Mouse (Mus musculus) 416B (cell line): Measurements from ENCODE around the gene Foxp3.

Source experiments
- DNase-seq: peaks from one replicate; pipeline ENCODE4 v3.0.0; 2011; ENCODE audit warnings: low read depth

The Foxp3 gene

DNA sequence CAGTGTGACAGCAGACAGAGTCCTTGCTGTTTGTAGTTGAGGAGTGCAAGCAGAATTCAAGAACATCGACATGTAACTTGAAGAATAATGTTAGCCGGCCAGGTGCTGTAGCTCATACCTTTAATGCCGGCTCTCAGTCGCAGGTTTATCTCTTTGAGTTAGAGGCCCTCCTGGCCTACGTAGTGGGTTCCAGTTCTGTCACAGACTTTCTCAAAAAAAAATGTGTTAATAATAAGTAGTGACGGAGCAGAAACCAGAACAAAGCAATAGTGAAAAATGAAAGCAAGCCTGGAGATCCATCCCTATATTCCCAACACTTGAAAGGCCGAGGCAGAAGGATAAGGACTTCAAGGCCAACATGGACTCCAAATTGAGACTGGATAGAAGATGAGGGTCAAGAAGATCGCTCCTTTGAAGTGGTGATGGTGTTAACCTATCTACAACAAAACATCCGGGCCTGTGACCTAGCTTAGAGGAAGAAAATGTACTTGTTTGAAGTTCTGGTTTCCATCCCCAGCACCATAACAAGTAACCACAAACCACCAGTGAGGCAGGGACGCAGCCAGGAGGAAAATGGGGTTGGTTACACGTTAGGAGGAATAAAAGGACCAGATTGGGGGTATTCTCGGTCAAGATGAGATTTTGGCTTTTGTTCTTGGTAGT is 44.6 kb downstream of the Foxp3 start:
- peak; percentile 1 for DNase-seq

DNA sequence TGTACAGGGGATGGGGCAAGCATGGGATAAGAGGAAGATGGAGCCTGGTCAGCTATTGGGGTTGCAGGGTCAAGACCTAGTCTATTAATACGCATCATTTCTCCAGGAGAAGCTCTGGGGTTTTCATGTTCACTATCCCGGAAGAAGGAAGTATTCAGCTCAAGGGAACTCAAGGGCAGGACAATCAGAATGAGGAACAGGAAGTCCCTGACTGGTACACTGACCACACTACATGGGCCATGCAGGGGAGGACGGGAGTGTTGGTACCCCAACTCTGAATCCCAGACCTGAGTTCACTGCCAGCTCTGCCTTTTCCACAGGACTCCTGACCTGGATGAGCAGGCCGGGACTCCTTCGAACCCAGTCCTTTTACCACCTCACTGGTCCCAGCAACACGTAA is 59.1 kb downstream of the Foxp3 start:
- peak; percentile 6 for DNase-seq

DNA sequence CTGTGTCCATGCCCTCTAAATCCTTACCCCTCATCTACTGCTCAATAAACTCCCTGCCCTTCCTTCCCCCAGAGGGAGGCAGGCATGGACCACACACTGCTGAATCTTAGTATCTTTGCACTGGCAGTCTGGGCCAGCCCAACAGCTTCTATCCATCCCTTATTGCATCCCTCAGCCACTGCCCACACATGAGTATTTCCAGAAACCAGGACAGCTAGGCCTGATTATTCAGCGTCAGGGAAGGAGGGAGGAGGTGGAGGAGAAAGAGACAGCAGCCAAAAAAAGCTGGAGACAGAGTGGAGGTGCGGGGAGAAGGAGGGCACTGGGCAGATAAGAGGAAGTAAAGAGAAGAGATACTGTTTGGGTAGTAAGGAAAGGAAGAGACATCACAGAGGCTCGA is 61.7 kb downstream of the Foxp3 start:
- DNase-seq = no peak

DNA sequence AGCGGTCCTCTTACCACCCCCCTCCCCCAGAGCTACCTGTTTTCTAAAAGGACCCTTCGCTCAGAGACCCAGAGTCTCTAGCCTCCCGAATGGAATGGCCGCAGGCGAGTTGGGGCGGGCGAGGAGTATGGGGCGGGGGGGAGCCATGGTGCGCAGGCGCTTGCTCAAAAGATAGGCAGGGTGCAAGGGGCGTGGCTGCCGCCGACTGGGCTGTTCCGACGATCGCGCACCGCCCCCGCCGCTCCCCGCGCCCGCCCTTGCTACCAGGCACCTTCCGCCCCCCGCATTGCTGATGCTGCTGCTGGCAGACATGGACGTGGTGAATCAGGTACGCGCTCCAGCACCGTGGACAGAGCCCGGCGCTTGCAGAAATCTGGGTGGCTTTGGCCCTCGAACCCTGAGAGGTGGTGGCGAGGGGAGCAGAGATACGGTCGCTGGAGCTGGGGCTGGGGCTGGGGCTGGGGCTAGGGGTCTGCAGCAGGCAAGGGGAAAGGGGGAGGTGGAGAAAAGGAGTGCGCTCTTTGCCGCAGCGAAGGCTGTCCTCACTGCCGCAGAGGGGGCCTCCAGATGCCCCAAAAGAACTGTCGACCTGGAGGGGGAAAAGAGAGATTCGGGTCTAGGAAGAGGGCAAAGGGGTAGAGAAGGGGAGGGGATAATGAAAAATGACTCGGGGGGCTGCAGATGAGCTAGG is 65.1 kb downstream of the Foxp3 start, which contains the start of gene Syp:
Gene Syp, plus strand, starts transcription at position 71 of the 691 bp plus-strand sequence.
- DNase-seq = no peak

DNA sequence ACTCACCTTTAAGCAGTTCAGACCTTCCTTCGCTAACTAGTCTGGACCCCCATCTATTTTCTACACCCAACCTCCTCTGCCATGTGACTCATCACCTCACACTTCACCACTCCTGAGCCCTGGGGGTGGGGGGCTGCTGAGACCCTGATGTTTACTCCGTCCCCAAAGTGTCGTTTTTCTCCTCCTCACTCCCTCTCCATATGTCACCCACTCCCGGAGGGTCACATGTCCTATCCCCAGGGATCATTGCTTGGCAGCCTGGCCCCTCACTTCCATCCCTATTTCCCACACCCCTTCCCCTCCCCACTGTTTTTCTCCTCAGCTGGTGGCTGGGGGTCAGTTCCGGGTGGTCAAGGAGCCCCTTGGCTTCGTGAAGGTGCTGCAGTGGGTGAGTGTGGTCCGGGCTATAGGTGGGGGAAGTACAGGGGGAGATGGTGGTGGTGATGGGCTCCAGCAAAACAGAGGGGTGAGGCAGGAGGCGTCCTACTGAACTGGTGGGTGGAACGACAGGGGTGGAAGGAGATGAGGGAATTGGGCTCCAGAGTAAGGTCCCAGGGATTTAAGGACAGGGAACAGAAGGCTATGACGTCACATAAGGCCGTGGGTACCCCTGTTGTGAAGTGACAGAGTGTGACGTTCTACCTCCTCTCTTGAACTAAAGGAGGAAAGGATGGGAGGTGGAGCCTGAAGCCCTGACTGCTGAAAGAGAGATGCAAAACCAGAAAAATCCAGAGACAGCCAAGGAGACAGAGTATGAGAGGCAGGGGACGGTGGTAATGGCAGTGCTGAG is 66.3 kb downstream of the Foxp3 start:
- no peak for DNase-seq

DNA sequence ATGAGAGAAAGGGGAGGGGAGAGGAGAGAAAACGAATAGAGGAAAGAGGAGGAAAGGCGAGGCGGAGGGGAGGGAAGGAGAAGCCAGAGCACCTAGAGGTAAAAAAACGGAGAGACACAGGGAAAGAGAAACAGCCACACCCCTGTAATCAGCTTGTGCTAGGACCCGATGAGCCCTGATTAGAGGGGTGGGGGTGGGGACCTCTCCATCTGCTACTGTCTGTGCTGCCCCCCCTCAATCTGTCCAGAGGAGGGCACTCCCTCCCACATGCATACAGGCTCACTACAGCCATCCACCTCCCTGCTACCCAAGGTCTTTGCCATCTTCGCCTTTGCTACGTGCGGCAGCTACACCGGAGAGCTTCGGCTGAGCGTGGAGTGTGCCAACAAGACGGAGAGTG is 67.3 kb downstream of the Foxp3 start:
- no peak for DNase-seq
